Mouse (Mus musculus) cerebellum, adult 9-11 months (tissue): Measurements from ENCODE around the gene Ttc7b.

Source experiments
- DNase-seq: peaks from one replicate; pipeline ENCODE4 v3.0.0; 2022

Gene Ttc7b

DNA sequence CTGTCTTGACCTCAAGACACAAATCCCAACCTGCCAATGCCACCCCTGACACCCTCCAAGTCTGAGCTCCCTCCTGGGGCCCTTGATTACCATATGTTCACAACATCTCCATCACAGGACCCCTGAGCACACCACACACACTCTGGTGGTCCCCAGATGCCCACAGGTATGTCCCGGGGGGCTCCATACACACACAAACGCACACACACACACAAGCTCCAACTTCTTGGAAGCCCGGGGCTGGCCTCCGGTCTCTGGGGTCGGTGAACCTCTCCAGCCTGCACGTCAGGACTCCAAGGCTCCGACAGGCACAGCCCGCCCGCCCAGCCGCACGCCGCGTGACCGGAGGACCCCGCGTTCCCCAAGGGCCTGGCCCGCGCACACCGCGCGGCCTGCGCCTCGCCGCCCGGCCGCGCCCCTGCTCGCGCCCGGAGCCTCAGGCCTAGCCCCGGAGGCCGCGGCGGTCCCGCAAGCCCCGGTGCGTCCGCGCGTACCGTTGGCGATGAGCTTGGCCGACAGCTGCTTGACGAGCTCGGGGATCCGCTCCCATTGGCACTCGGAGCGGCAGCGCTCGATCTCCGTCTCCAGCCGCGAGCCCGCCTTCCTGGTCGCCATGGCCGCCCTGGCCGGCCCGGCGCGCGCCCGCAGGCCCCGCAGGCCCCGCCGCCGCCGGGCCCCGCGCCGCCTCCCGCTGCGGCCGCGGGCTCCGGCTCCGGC lies 391 bp downstream of the Ttc7b start:
- DNase-seq: peak; percentile 72

DNA sequence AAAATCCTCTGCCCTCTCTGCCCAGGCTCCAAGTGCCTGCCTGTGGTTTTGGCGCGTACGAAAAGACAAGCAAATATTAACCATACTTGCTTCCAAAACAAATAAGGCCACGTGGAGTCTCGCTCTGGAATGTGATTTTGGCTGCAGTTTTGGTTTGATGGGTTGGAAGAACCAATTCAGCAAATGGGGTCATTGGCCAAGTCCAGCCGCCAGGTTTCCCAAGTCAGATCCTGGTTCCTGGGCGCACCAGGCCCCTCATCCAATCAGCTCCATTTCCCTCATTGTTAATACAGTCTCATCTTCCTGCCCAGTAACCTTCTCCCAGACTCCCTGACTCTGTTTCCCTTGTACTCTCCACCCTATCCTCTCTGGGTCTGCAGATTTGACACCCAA lies 946 bp downstream of the Ttc7b start:
- DNase-seq: peak; percentile 54

- DNase-seq: no peak
Measured at GRCm38 (mm10) chr12:100517371-100517770, 3.3 kb downstream of the Ttc7b start.

GRCm38 (mm10) chr12:100516161-100516838 lies 4.3 kb downstream of the Ttc7b start:
- DNase-seq: no peak

- no peak for DNase-seq
Measured at GRCm38 (mm10) chr12:100515493-100515892, 5.1 kb downstream of the Ttc7b start.

- DNase-seq: no peak
Measured at GRCm38 (mm10) chr12:100514611-100515010, 6.0 kb downstream of the Ttc7b start.

DNA sequence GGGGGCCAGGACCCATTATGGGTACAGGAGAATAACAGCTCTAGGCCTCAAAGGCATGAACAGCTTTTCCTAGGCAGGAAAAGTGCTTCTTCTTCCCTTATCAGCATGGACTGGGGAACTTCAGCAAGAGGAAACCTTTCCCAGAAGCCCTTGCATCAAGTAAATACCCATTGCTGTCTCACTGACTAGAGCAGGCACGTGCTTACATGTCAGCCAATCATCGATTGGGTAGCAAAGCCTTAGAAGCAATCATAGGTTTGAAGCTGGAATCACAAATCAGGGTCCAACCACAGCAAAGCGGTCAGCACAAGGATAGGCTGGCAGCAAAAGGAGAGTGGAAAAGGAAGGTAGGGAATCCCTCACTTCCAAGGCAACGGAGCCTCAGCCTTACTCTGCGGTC lies 7.5 kb downstream of the Ttc7b start:
- DNase-seq: no peak

DNA sequence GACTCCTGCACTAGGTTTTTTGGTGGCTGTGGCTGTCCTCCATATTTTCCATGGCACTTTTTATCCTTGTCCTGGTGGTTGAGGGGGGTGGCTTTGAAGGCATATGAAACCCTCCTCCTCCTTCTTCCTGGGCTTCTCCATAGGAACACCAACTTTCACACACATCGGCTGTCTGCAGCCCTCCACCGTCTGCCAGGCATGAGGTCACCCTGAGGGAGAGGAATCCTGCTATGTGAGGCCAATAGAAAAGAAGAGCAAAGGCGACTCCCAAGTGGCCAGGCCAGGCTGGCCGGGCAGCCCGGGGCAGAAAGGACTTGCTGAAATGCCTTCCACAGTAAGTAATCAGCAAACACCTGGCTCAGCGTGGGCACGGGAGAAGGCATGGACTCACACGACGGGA lies 8.0 kb downstream of the Ttc7b start:
- no peak for DNase-seq

GRCm38 (mm10) chr12:100509615-100510282 lies 10.9 kb downstream of the Ttc7b start:
- no peak for DNase-seq

GRCm38 (mm10) chr12:100508668-100509067 lies 12.0 kb downstream of the Ttc7b start:
- DNase-seq: no peak

GRCm38 (mm10) chr12:100505484-100505883 lies 15.1 kb downstream of the Ttc7b start:
- DNase-seq: no peak

DNA sequence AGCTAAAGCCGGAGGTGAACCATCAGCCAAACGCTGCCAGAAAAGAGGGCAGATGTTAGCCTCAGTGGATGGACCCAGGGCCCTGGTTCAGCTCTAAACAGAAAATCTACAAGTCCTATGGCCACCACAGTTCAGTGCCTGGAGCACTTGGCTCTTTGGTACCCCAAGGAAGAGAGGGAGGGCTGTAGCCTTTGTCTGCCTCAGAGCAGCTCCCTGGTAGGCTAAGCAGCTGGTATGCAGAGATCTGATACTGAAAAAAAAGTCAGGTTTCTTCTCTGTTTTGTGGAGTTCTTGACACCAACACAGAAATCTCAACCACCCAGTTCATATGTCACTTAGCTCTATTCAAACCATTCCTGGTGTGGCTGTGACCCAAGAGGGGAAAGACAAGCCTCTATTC lies 16.0 kb downstream of the Ttc7b start:
- no peak for DNase-seq

DNA sequence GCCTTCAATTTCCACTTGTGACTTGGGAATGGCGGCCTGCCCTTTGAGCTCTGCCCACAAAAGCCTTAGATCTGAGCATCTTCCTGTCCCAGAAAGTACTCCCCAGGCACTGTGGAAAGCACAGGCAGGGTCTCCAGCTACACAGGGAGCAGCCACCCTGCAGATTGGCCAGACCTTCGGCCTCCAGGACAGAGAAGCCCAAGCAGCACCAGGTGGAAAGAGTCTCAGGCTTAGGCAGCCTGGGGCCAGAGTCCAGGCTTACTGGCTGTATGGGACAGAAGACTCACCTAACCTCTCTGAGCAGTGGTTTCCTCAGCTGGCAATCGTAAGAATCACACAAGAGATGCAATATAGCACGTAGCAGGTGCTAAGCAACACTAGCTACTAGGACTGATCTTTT lies 17.0 kb downstream of the Ttc7b start:
- DNase-seq: no peak

DNA sequence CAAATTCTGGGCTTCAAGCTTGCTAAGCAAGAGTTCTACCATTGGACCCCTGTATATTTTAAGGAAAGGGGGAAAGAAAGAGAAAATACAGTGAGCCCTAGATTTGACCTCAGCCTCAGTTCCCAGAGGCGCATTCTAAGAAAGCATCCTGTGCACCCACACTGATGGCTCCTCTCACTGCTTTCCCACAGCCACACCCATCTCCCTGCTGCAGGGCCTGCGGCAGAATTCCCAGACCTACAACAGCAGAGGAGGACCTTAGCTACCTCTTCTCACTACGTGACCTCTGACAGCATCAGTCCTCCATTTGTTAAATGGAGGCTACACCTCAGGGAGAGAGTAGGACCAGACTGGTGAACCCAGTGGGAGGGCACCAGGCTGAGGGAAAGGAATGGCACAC lies 18.1 kb downstream of the Ttc7b start:
- no peak for DNase-seq

DNA sequence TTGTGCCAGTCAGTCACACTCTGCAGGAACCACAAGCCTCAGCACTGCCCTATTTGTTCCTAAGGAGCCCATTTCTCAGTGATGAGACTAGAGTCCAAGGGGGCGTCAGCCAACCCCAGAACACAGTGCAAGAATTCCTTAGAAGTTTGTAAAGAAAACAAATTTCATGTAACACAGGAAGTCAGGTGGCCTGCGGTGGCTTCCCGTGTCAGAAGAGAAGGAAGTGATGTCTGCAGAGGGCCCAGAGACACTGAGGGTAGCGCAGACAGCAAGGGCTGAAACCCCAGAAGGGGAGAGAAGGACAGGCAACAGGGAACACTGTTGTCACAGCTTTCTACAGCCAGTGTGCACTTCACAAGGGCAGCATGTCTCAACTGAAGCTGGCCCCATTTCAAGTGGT lies 19.4 kb downstream of the Ttc7b start:
- DNase-seq: no peak

GRCm38 (mm10) chr12:100499469-100499868 lies 21.2 kb downstream of the Ttc7b start:
- no peak for DNase-seq

GRCm38 (mm10) chr12:100498006-100498405 lies 22.6 kb downstream of the Ttc7b start:
- peak; percentile 42 for DNase-seq

DNA sequence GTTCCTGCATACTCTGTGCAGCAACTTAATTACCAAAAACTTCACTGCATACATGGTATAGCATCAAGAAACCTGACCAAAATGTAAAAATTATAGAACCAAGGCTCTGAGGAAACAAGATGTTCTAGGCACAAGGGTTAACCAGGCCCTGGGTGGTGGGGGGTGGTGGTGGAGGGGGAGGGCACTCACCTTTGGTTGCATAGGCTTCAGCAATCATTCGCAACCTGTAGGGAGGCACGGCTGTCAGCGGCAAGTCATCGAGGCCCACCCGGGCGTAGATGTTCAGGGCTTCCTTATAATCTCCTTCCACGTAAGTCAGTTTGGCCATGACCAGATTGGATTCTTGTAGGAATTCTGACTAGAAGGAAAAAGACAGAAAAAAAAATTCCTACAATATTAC lies 25.5 kb downstream of the Ttc7b start:
- no peak for DNase-seq

DNA sequence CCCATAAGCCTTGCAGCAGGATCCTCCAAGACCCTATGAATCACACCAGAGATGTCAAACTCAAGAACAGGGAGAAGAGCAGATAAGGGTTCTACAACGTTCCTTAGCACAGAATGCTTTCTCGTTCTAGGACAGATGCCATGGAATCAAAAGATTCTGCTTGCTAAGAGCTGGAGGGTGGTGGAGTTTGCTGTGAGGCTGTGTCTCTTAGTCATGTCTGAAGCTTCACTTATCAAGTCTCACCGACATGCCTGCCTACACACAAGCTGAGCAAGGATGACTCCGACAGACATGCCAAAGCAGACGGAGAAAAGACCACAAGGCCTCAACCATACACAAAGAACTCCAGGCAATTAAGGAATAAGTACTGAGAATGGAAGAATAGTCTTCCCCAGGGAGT lies 27.4 kb downstream of the Ttc7b start:
- DNase-seq: no peak

GRCm38 (mm10) chr12:100492676-100493075 lies 27.9 kb downstream of the Ttc7b start:
- no peak for DNase-seq

DNA sequence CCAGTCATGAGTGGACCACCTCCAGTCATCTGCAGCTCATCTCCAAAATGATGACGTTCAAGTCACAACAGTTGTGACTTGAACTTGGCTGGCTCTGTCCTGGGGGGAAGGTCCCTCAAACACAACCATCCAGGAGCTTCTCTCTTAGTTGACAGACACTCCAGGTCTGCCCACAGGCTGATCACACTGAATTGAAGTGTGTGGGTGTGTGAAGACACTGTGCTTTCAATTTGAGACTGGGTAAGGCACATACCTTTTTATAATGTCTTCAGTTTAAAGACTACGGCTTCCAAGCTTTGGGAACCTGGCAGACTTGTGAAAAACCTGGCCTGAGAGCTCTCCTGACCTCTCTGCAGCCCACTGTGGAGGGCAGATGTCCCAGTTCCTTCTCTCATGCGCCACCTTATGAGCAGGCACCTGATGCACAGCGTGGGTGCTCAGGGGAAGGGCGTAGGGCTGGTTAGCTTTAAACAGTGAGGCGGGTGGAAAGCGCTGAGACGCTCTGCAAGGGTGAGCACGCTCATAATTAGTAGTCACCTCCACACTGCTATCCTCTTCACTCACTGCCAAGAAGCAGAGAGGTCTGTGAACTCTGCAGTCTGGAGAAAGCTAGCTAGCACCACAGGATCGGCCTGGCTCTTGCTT lies 28.5 kb downstream of the Ttc7b start:
- peak; percentile 55 for DNase-seq

DNA sequence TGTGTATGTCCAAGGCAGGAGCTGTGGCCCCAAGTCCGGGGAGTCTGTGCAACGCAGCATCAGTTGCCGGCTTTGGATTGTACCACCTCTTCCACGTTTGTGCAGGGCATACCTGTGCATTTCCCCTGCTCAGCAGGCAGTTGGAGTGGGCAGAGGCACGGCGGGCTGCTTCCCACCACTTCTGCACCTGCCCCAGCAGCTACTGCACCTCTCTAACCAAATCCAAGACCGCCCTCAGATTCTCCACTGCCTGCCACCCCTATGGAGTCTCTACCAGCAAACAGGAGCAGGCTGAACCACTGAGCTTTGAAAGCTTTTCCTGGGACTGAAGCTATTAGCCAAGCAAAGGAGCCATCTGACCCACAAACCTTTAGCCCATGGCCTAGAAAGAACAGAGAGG lies 30.8 kb downstream of the Ttc7b start:
- no peak for DNase-seq

- no peak for DNase-seq
Measured at GRCm38 (mm10) chr12:100488368-100488767, 32.3 kb downstream of the Ttc7b start.

GRCm38 (mm10) chr12:100486232-100486631 lies 34.4 kb downstream of the Ttc7b start:
- DNase-seq: no peak
